Mouse (Mus musculus) limb, embryonic 15.5 days (tissue): Measurements from ENCODE around the gene Iqck. TPM values are rescaled to one million over a fixed set of nuclear protein-coding genes. Genes with fewer than 3 reads are reported as not detected.

Experiments
- ATAC-seq: fragments of 200-750 bp; cut with Nextera tagmentation; 2 replicates; pipeline ENCODE4 v1.8.0; 2017; ENCODE audit warnings: low read depth, moderate TSS enrichment; ENCODE audit not compliant: insufficient number of reproducible peaks, low FRiP score, low TSS enrichment
- H3K27ac ChIP-seq: fragments of 300-500 bp; sonication (generic); 2 replicates; pipeline ENCODE4 v1.5.1; 2015; ENCODE audit warnings: moderate library complexity, mild to moderate bottlenecking, inconsistent platforms
- H3K27me3 ChIP-seq: fragments of 300-500 bp; sonication (generic); 2 replicates; pipeline ENCODE4 v1.6.1; 2015; ENCODE audit warnings: inconsistent platforms
- H3K36me3 ChIP-seq: fragments of 300-500 bp; sonication (generic); 2 replicates; pipeline ENCODE4 v1.6.1; 2015; ENCODE audit warnings: inconsistent platforms
- H3K4me1 ChIP-seq: fragments of 300-500 bp; sonication (generic); 2 replicates; pipeline ENCODE4 v1.6.1; 2015; ENCODE audit warnings: inconsistent platforms
- H3K4me2 ChIP-seq: fragments of 300-500 bp; sonication (generic); 2 replicates; pipeline ENCODE4 v1.6.1; 2015; ENCODE audit warnings: mild to moderate bottlenecking, inconsistent platforms
- H3K4me3 ChIP-seq: fragments of 300-500 bp; sonication (generic); 2 replicates; pipeline ENCODE4 v1.5.1; 2015; ENCODE audit warnings: mild to moderate bottlenecking, inconsistent platforms
- H3K9ac ChIP-seq: fragments of 300-500 bp; sonication (generic); 2 replicates; pipeline ENCODE4 v1.6.1; 2015; ENCODE audit warnings: inconsistent platforms
- H3K9me3 ChIP-seq: fragments of 300-500 bp; sonication (generic); 2 replicates; pipeline ENCODE4 v1.6.1; 2016; ENCODE audit warnings: inconsistent platforms
- WGBS: fragments of 180-500 bp; shearing (Covaris S2); methylation state at CpG from one replicate; pipeline ENCODE4 v1.1.7; 2015; 5-methylcytosine and 5-hydroxymethylcytosine counted together
- polyA plus RNA-seq: library from polyadenylated mRNA; unstranded; fragments of >200 nt; fragmentation: Nextera tagmentation; extraction: Ambion mirVana; gene quantifications from 2 replicates; pipeline ENCODE4 v1.2.1, GENCODE M21; 2015

The Iqck gene
- polyA plus RNA-seq, 1 experiment from 2014 or later, result 2.2 TPM

- 0 out of 2 replicates have a peak, but pooled peaks cover 4% of the 10 kb centered on the region for H3K4me1 ChIP-seq
- no peak overlapping the region for H3K4me2 ChIP-seq
- no peaks in the 10 kb centered on the region for H3K9me3 ChIP-seq
- no peaks in the 10 kb centered on the region for H3K27me3 ChIP-seq
- no peak overlapping the region for H3K27ac ChIP-seq
- H3K4me3 ChIP-seq, result no peak overlapping the region
- H3K36me3 ChIP-seq, result peaks cover 56% of the 10 kb centered on the region
- WGBS, result 74% methylated on average over 5 of the region's 5 CpGs
- no peak for ATAC-seq
- no peak overlapping the region for H3K9ac ChIP-seq
These were observed 27.6 kb upstream of the Iqck start for GRCm38 (mm10) chr7:118827975-118828416.

GRCm38 (mm10) chr7:118837901-118838300, 17.7 kb upstream of the Iqck start:
- no peaks in the 10 kb centered on the region for H3K27me3 ChIP-seq
- WGBS, result 89% methylated on average over 5 of the region's 5 CpGs
- no peaks in the 10 kb centered on the region for H3K9me3 ChIP-seq
- H3K36me3 ChIP-seq, result peaks cover 85% of the 10 kb centered on the region
- ATAC-seq, result no peak
- H3K4me1 ChIP-seq, result peaks cover 7% of the 10 kb centered on the region; the same call in 1 of the 2 replicates
- no peak overlapping the region for H3K4me3 ChIP-seq
- no peak overlapping the region for H3K27ac ChIP-seq
- no peak overlapping the region for H3K9ac ChIP-seq
- no peak overlapping the region for H3K4me2 ChIP-seq

GRCm38 (mm10) chr7:118841030-118841745, 14.4 kb upstream of the Iqck start:
- Histone ChIP-seq H3K9ac (no peak overlapping the region), H3K4me2 (no peak overlapping the region), H3K36me3 (peaks cover 86% of the 10 kb centered on the region), H3K27ac (no peak overlapping the region), H3K4me1 (peaks cover 10% of the 10 kb centered on the region; the same call in 1 of the 2 replicates), H3K4me3 (no peak overlapping the region), H3K27me3 (no peaks in the 10 kb centered on the region), H3K9me3 (no peaks in the 10 kb centered on the region)
- no peak for ATAC-seq
- 61% methylated on average over 8 of the region's 8 CpGs for WGBS

- H3K27ac ChIP-seq, result no peak overlapping the region
- ATAC-seq, result no peak
- WGBS, result 33% methylated on average over 1 of the region's 1 CpGs
- no peak overlapping the region for H3K4me3 ChIP-seq
- H3K36me3 ChIP-seq, result peaks cover 85% of the 10 kb centered on the region
- H3K27me3 ChIP-seq, result no peaks in the 10 kb centered on the region
- H3K4me1 ChIP-seq, result peaks cover 10% of the 10 kb centered on the region; the same call in 1 of the 2 replicates
- no peak overlapping the region for H3K9ac ChIP-seq
- no peaks in the 10 kb centered on the region for H3K9me3 ChIP-seq
- no peak overlapping the region for H3K4me2 ChIP-seq
These were observed 13.8 kb upstream of the Iqck start for GRCm38 (mm10) chr7:118841796-118842195.

GRCm38 (mm10) chr7:118842938-118843337, 12.6 kb upstream of the Iqck start:
- peaks cover 84% of the 10 kb centered on the region for H3K36me3 ChIP-seq
- H3K27me3 ChIP-seq, result no peaks in the 10 kb centered on the region
- H3K9ac ChIP-seq, result no peak overlapping the region
- ATAC-seq, result no peak
- H3K4me1 ChIP-seq, result peaks cover 10% of the 10 kb centered on the region; the same call in 1 of the 2 replicates
- H3K9me3 ChIP-seq, result no peaks in the 10 kb centered on the region
- WGBS, result 55% methylated on average over 4 of the region's 4 CpGs
- H3K27ac ChIP-seq, result no peak overlapping the region
- H3K4me3 ChIP-seq, result no peak overlapping the region
- no peak overlapping the region for H3K4me2 ChIP-seq

- H3K4me3 ChIP-seq, result no peak overlapping the region
- no peaks in the 10 kb centered on the region for H3K9me3 ChIP-seq
- H3K36me3 ChIP-seq, result peaks cover 93% of the 10 kb centered on the region
- no peak overlapping the region for H3K9ac ChIP-seq
- ATAC-seq, result no peak
- WGBS, result 73% methylated on average over 5 of the region's 5 CpGs
- H3K27ac ChIP-seq, result no peak overlapping the region
- H3K27me3 ChIP-seq, result no peaks in the 10 kb centered on the region
- peaks cover 13% of the 10 kb centered on the region; the same call in 1 of the 2 replicates for H3K4me1 ChIP-seq
- no peak overlapping the region for H3K4me2 ChIP-seq
These were observed 10.4 kb upstream of the Iqck start for GRCm38 (mm10) chr7:118845141-118845540.

GRCm38 (mm10) chr7:118846329-118846728, 9.2 kb upstream of the Iqck start:
- H3K4me2 ChIP-seq, result no peak overlapping the region
- no peak overlapping the region for H3K4me3 ChIP-seq
- peaks cover 94% of the 10 kb centered on the region for H3K36me3 ChIP-seq
- H3K27ac ChIP-seq, result no peak overlapping the region
- H3K27me3 ChIP-seq, result no peaks in the 10 kb centered on the region
- no peak overlapping the region for H3K9ac ChIP-seq
- no peaks in the 10 kb centered on the region for H3K9me3 ChIP-seq
- peaks cover 14% of the 10 kb centered on the region; the same call in 1 of the 2 replicates for H3K4me1 ChIP-seq
- whole genome bisulfite sequencing, result 95% methylated on average over 4 of the region's 4 CpGs
- no peak for ATAC-seq

- no peak overlapping the region for H3K9ac ChIP-seq
- peaks cover 95% of the 10 kb centered on the region for H3K36me3 ChIP-seq
- H3K4me2 ChIP-seq, result no peak overlapping the region
- no peak for ATAC-seq
- no peaks in the 10 kb centered on the region for H3K27me3 ChIP-seq
- no peak overlapping the region for H3K4me3 ChIP-seq
- H3K9me3 ChIP-seq, result no peaks in the 10 kb centered on the region
- no peak overlapping the region for H3K27ac ChIP-seq
- H3K4me1 ChIP-seq, result peaks cover 9% of the 10 kb centered on the region; the same call in 1 of the 2 replicates
- 66% methylated on average over 10 of the region's 10 CpGs for WGBS
These were observed 6.8 kb upstream of the Iqck start for GRCm38 (mm10) chr7:118848796-118849195.

GRCm38 (mm10) chr7:118849543-118850250, 5.9 kb upstream of the Iqck start:
- Histone ChIP-seq H3K4me2 (no peak overlapping the region), H3K27me3 (no peaks in the 10 kb centered on the region), H3K9me3 (no peaks in the 10 kb centered on the region), H3K36me3 (peaks cover 86% of the 10 kb centered on the region), H3K4me3 (no peak overlapping the region), H3K4me1 (peaks cover 17% of the 10 kb centered on the region), H3K9ac (no peak overlapping the region), H3K27ac (no peak overlapping the region)
- no peak for ATAC-seq
- WGBS, result 79% methylated on average over 5 of the region's 5 CpGs

GRCm38 (mm10) chr7:118850676-118851290, 4.8 kb upstream of the Iqck start:
- H3K27ac ChIP-seq, result no peak overlapping the region
- 82% methylated on average over 9 of the region's 9 CpGs for WGBS
- no peak for ATAC-seq

GRCm38 (mm10) chr7:118851571-118851970, 4.0 kb upstream of the Iqck start:
- Histone ChIP-seq H3K4me1 (peaks cover 24% of the 10 kb centered on the region), H3K27ac (no peak overlapping the region), H3K36me3 (peaks cover 68% of the 10 kb centered on the region), H3K27me3 (no peaks in the 10 kb centered on the region), H3K4me2 (no peak overlapping the region), H3K9ac (no peak overlapping the region), H3K4me3 (no peak overlapping the region), H3K9me3 (no peaks in the 10 kb centered on the region)
- no peak for ATAC-seq
- WGBS, result 89% methylated on average over 7 of the region's 7 CpGs

More at GRCm38 (mm10) chr7:118850676-118851290, 4.8 kb upstream of the Iqck start:
- no peak overlapping the region for H3K4me2 ChIP-seq
- H3K9me3 ChIP-seq, result no peaks in the 10 kb centered on the region
- H3K27me3 ChIP-seq, result no peaks in the 10 kb centered on the region
- no peak overlapping the region for H3K9ac ChIP-seq
- no peak overlapping the region for H3K4me3 ChIP-seq
- peaks cover 75% of the 10 kb centered on the region for H3K36me3 ChIP-seq
- H3K4me1 ChIP-seq, result peaks cover 21% of the 10 kb centered on the region

- H3K9ac ChIP-seq, result no peak overlapping the region
- H3K4me1 ChIP-seq, result peaks cover 24% of the 10 kb centered on the region
- H3K27me3 ChIP-seq, result no peaks in the 10 kb centered on the region
- no peaks in the 10 kb centered on the region for H3K9me3 ChIP-seq
- H3K27ac ChIP-seq, result no peak overlapping the region
- no peak overlapping the region for H3K4me2 ChIP-seq
- 88% methylated on average over 4 of the region's 4 CpGs for WGBS
- H3K36me3 ChIP-seq, result peaks cover 59% of the 10 kb centered on the region
- no peak for ATAC-seq
- no peak overlapping the region for H3K4me3 ChIP-seq
These were observed 2.9 kb upstream of the Iqck start for GRCm38 (mm10) chr7:118852611-118853010.
